Mouse (Mus musculus): Measurements from ENCODE around the gene Olfr140. TPM values are rescaled to one million over a fixed set of nuclear protein-coding genes. Genes with fewer than 3 reads are reported as not detected.

The Olfr140 gene
- total RNA-seq (2021), result not detected
- long read RNA-seq, experiment 1, result 0 reads
- long read RNA-seq, experiment 2, result 0 reads

DNA sequence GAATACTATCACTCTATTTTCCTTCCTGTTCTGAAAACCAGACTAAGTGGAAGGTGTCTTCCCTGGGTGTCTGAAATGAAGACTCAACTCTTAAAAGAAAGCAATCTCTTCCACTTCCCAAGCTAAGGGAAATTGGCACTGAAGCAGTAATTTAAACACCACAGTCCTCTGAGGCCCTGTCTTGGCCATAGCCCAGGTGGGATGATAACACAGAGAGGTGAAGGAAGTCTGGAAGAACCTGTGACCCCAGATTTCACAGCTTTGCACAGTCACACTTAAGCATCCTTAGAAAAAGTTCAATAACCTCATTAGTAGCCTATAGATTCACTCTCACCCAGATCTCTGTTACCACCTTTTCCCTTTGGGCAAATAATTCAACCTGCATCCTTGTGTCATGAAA, at the start of gene Olfr140:
TSS of gene Olfr140 (minus strand) at position 101 of the 400 bp plus-strand sequence.
- intact Hi-C loops (cut with DNase I), result no loop called here
- no peak for DNase-seq (ENCODE audit: low spot score in 2 of 2)

- no peak for DNase-seq (ENCODE audit: low spot score in 2 of 2)
- intact Hi-C loops (cut with DNase I), result no loop called here
These were observed 6.7 kb upstream of the Olfr140 start for GRCm38 (mm10) chr2:90070065-90070464.

- intact Hi-C loops (cut with DNase I), result no loop called here
- DNase-seq (ENCODE audit: low spot score in 2 of 2), result no peak
These were observed 28.4 kb downstream of the Olfr140 start, which contains the start of gene Olfr1265 for GRCm38 (mm10) chr2:90035037-90035436. TSS of gene Olfr1265 (plus strand) at chr2:90035337.

- DNase-seq (ENCODE audit: low spot score in 2 of 2), result no peak
- intact Hi-C loops (cut with DNase I), result no loop called here
These were observed 37.9 kb downstream of the Olfr140 start, which contains the start of gene Olfr1264 for GRCm38 (mm10) chr2:90025477-90025876. TSS of gene Olfr1264 (minus strand) at chr2:90025577.

DNA sequence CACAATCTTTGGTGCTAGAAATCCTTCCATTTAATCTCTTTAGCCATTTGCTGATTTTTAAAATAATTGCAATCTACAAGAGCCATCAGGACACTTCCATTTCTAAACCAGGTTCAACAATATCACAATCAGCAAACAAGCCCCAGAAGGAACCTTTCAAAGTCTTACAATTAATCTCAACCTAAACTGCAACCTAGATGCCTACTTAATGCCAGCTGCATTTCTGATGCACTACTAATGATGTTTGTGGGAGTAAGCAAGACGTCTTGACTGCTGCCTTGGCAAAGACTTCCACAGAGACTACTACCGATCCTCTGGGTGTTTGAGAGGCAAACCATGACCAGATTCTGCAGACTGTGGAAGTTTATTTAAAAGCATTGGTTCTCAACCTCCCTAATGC, 51.6 kb downstream of the Olfr140 start, which contains the start of gene Olfr1263:
TSS of gene Olfr1263 (plus strand) at position 301 of the 400 bp plus-strand sequence.
- intact Hi-C loops (cut with DNase I), result no loop called here
- DNase-seq (ENCODE audit: low spot score in 2 of 2), result no peak

DNA sequence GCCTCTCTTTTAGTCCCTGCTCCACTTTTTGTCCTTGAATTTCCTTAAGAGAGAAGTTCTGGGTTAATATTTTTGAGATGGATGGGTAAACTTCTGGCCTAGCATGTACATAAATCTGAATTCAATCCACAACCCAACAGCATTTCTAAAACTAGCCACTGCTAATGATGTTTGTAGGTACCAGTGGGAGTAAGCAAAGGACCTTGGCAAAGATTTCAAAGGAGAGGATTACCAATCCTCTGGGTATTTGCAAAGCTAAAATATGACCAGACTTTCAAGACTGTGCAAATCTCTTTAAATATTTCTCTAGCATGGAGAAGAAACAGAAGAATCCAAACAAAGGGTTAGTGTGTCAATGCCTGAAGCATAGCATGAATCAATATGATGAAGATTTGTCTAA, 63.5 kb downstream of the Olfr140 start, which contains the start of gene Olfr1262:
TSS of gene Olfr1262 (plus strand) at position 301 of the 400 bp plus-strand sequence.
- intact Hi-C loops (cut with DNase I), result no loop called here
- DNase-seq (ENCODE audit: low spot score in 2 of 2), result no peak

Other genes with a start within 250 kb of the Olfr140 start
- under 1 TPM in 1 of 2 experiments, not detected in 1; 0.04 TPM for gene Olfr1256, start 222.0 kb downstream of the Olfr140 start, total RNA-seq (2021)
- not detected for gene Olfr48, start 215.4 kb downstream of the Olfr140 start, total RNA-seq (2021)
- not detected for gene Olfr1257, start 185.2 kb downstream of the Olfr140 start, total RNA-seq (2021)
- not detected for gene Olfr1258, start 136.3 kb downstream of the Olfr140 start, total RNA-seq (2021)
- gene Olfr1259, start 114.9 kb downstream of the Olfr140 start, total RNA-seq (2021), result not detected
- not detected for gene Olfr1260, start 89.3 kb downstream of the Olfr140 start, total RNA-seq (2021)
- not detected for gene Olfr1261, start 72.4 kb downstream of the Olfr140 start, total RNA-seq (2021)
- not detected for gene Olfr1262, start 63.4 kb downstream of the Olfr140 start, total RNA-seq (2021)
- not detected for gene Olfr1263, start 51.5 kb downstream of the Olfr140 start, total RNA-seq (2021)
- gene Olfr1264, start 38.0 kb downstream of the Olfr140 start, total RNA-seq (2021), result not detected
- gene Olfr1265, start 28.3 kb downstream of the Olfr140 start, total RNA-seq (2021), result not detected
- gene Olfr1269, start 57.8 kb upstream of the Olfr140 start, total RNA-seq (2021), result not detected
- gene Olfr32, start 78.7 kb upstream of the Olfr140 start, total RNA-seq (2021), result not detected
- gene Olfr1270, start 89.5 kb upstream of the Olfr140 start, total RNA-seq (2021), result not detected
- gene Olfr1506, start 160.9 kb upstream of the Olfr140 start, total RNA-seq (2021), result not detected
- not detected for gene Olfr142, start 194.0 kb upstream of the Olfr140 start, total RNA-seq (2021)
- not detected for gene Olfr1271, start 207.4 kb upstream of the Olfr140 start, total RNA-seq (2021)
- not detected for gene Olfr1272, start 229.2 kb upstream of the Olfr140 start, total RNA-seq (2021)